Mouse (Mus musculus) limb, embryonic 14.5 days (tissue): Measurements from ENCODE around the gene Cd22. TPM values are rescaled to one million over a fixed set of nuclear protein-coding genes. Genes with fewer than 3 reads are reported as not detected.

Source experiments
- ATAC-seq: fragments of 200-750 bp; cut with Nextera tagmentation; 2 replicates; pipeline ENCODE4 v1.8.0; 2017; ENCODE audit warnings: low read depth, moderate number of reproducible peaks, moderate TSS enrichment; ENCODE audit not compliant: low FRiP score
- DNase-seq: peaks from one replicate; pipeline ENCODE4 v3.0.0-alpha.2; 2015; ENCODE audit warnings: low spot score
- H3K27ac ChIP-seq: fragments of 300-500 bp; sonication (generic); replicated peaks from 2 replicates; pipeline ENCODE4 v1.5.1; 2014; ENCODE audit warnings: low read depth, mild to moderate bottlenecking, low read length, moderate library complexity, mixed read lengths
- H3K27me3 ChIP-seq: fragments of 300-500 bp; sonication (generic); 2 replicates; pipeline ENCODE4 v1.6.1; 2014; ENCODE audit warnings: low read length, mixed read lengths; ENCODE audit not compliant: control insufficient read depth, insufficient read depth
- H3K36me3 ChIP-seq: fragments of 300-500 bp; sonication (generic); 2 replicates; pipeline ENCODE4 v1.6.1; 2014; ENCODE audit warnings: mild to moderate bottlenecking, low read length, moderate library complexity, mixed read lengths; ENCODE audit not compliant: control insufficient read depth, insufficient read depth
- H3K4me1 ChIP-seq: fragments of 300-500 bp; sonication (generic); 2 replicates; pipeline ENCODE4 v1.6.1; 2014; ENCODE audit warnings: antibody characterized with exemption, low read length, mixed read lengths; ENCODE audit not compliant: control insufficient read depth, insufficient read depth
- H3K4me2 ChIP-seq: fragments of 300-500 bp; sonication (generic); replicated peaks from 2 replicates; pipeline ENCODE4 v1.6.1; 2014; ENCODE audit warnings: low read depth, mild to moderate bottlenecking, low read length, moderate library complexity; ENCODE audit not compliant: severe bottlenecking
- H3K4me3 ChIP-seq: fragments of 300-500 bp; sonication (generic); replicated peaks from 2 replicates; pipeline ENCODE4 v1.5.1; 2014; ENCODE audit warnings: low read length
- H3K9ac ChIP-seq: fragments of 300-500 bp; sonication (generic); 2 replicates; pipeline ENCODE4 v1.6.1; 2014; ENCODE audit warnings: mild to moderate bottlenecking, low read depth, low read length, moderate library complexity; ENCODE audit not compliant: severe bottlenecking
- H3K9me3 ChIP-seq: fragments of 300-500 bp; sonication (generic); 2 replicates; pipeline ENCODE4 v1.6.1; 2016; ENCODE audit warnings: low read length; ENCODE audit not compliant: control insufficient read depth
- POLR2A ChIP-seq: fragments of 200-500 bp; IDR thresholded peaks from 2 replicates; pipeline ENCODE4 v1.8.0; 2012; ENCODE audit warnings: inconsistent platforms, mild to moderate bottlenecking, moderate library complexity, borderline replicate concordance; ENCODE audit not compliant: insufficient read depth, insufficient read length; ENCODE audit errors: extremely low read depth
- WGBS: fragments of 180-500 bp; shearing (Covaris S2); extraction: QIAGEN DNeasy Blood & Tissue Kit; methylation state at CpG from one replicate; pipeline ENCODE4 v1.1.7; 2014; 5-methylcytosine and 5-hydroxymethylcytosine counted together
- polyA plus RNA-seq, 2 experiments: library from polyadenylated mRNA; depleted of rRNA in 1 of 2; stranded (reverse) in 1 of 2; unstranded in 1 of 2; fragments of >200 nt; fragmentation: Nextera tagmentation in 1 of 2; extraction: Ambion mirVana in 1 of 2; gene quantifications; 2 replicates each; pipeline versions ENCODE4 v1.2.1 to v1.2.3; 2012 to 2014

The Cd22 gene
- polyA plus RNA-seq, 2 experiments, result 0.10 to 0.11 TPM

GRCm38 (mm10) chr7:30904042-30904441 lies 23.9 kb upstream of the Cd22 start:
- Histone ChIP-seq H3K9ac (no peak overlapping the region), H3K36me3 (no peaks in the 10 kb centered on the region), H3K4me3 (no peak overlapping the region), H3K4me1 (no peaks in the 10 kb centered on the region), H3K9me3 (no peaks in the 10 kb centered on the region), H3K4me2 (no peak overlapping the region), H3K27me3 (no peaks in the 10 kb centered on the region), H3K27ac (no peak overlapping the region)
- DNase-seq, result no peak
- ATAC-seq, result no peak
- TF ChIP-seq POLR2A, result no peak
- 29% methylated on average over 4 of the region's 4 CpGs for WGBS

- no peak for ATAC-seq
- no peak overlapping the region for H3K27ac ChIP-seq
- H3K9ac ChIP-seq, result no peak overlapping the region
- H3K4me1 ChIP-seq, result no peaks in the 10 kb centered on the region
- DNase-seq, result no peak
- H3K9me3 ChIP-seq, result no peaks in the 10 kb centered on the region
- TF ChIP-seq POLR2A, result no peak
- no peaks in the 10 kb centered on the region for H3K27me3 ChIP-seq
- H3K4me2 ChIP-seq, result no peak overlapping the region
- H3K4me3 ChIP-seq, result no peak overlapping the region
- 86% methylated on average over 3 of the region's 3 CpGs for WGBS
- no peaks in the 10 kb centered on the region for H3K36me3 ChIP-seq
Observed at GRCm38 (mm10) chr7:30895217-30895616, 15.1 kb upstream of the Cd22 start.

GRCm38 (mm10) chr7:30892515-30892914 lies 12.4 kb upstream of the Cd22 start:
- no peak overlapping the region for H3K9ac ChIP-seq
- no peaks in the 10 kb centered on the region for H3K36me3 ChIP-seq
- H3K4me1 ChIP-seq, result no peaks in the 10 kb centered on the region
- H3K9me3 ChIP-seq, result no peaks in the 10 kb centered on the region
- H3K4me2 ChIP-seq, result no peak overlapping the region
- WGBS, result 72% methylated on average over 3 of the region's 3 CpGs
- H3K4me3 ChIP-seq, result no peak overlapping the region
- no peak for DNase-seq
- ATAC-seq, result no peak
- no peaks in the 10 kb centered on the region for H3K27me3 ChIP-seq
- no peak overlapping the region for H3K27ac ChIP-seq
- TF ChIP-seq POLR2A, result no peak

GRCm38 (mm10) chr7:30891746-30892145 lies 11.6 kb upstream of the Cd22 start:
- Histone ChIP-seq H3K27ac (no peak overlapping the region), H3K4me3 (no peak overlapping the region), H3K9ac (no peak overlapping the region), H3K4me2 (no peak overlapping the region), H3K36me3 (no peaks in the 10 kb centered on the region), H3K4me1 (no peaks in the 10 kb centered on the region), H3K9me3 (no peaks in the 10 kb centered on the region), H3K27me3 (no peaks in the 10 kb centered on the region)
- DNase-seq (no peak), ATAC-seq (no peak)
- WGBS, result 83% methylated on average over 9 of the region's 9 CpGs
- TF ChIP-seq POLR2A, result no peak

GRCm38 (mm10) chr7:30890681-30891080 lies 10.5 kb upstream of the Cd22 start:
- H3K36me3 ChIP-seq, result no peaks in the 10 kb centered on the region
- no peak overlapping the region for H3K9ac ChIP-seq
- no peak for DNase-seq
- H3K27ac ChIP-seq, result no peak overlapping the region
- no peak for ATAC-seq
- no peak overlapping the region for H3K4me2 ChIP-seq
- no peaks in the 10 kb centered on the region for H3K4me1 ChIP-seq
- no peak overlapping the region for H3K4me3 ChIP-seq
- H3K9me3 ChIP-seq, result no peaks in the 10 kb centered on the region
- WGBS, result 73% methylated on average over 2 of the region's 2 CpGs
- no peak for TF ChIP-seq POLR2A
- H3K27me3 ChIP-seq, result no peaks in the 10 kb centered on the region

- no peak for TF ChIP-seq POLR2A
- no peak for DNase-seq
- Histone ChIP-seq H3K4me2 (no peak overlapping the region), H3K9ac (no peak overlapping the region), H3K9me3 (no peaks in the 10 kb centered on the region), H3K27ac (no peak overlapping the region), H3K4me1 (no peaks in the 10 kb centered on the region), H3K36me3 (no peaks in the 10 kb centered on the region), H3K27me3 (no peaks in the 10 kb centered on the region), H3K4me3 (no peak overlapping the region)
- ATAC-seq, result no peak
- WGBS, result 84% methylated on average over 7 of the region's 7 CpGs
Observed at GRCm38 (mm10) chr7:30888786-30889185, 8.6 kb upstream of the Cd22 start.
